Mouse (Mus musculus) intestine, embryonic 14.5 days (tissue): ENCODE measurements at regions not wholly inside any gene's neighbourhood (a gene's known extent, or its start where the extent isn't known, plus 50 kb on each side); places are given as distances from the start of the nearest gene placed in this dataset.

Source experiments
- ATAC-seq: fragments of 200-750 bp; cut with Nextera tagmentation; replicated peaks from 2 replicates; pipeline ENCODE4 v1.8.0; 2017; ENCODE audit warnings: low read depth, moderate number of reproducible peaks, moderate TSS enrichment, moderate library complexity; ENCODE audit not compliant: low FRiP score, low TSS enrichment
- DNase-seq: peaks from one replicate; pipeline ENCODE4 v3.0.0-alpha.2; 2018; ENCODE audit warnings: low spot score
- H3K27ac ChIP-seq: fragments of 300-500 bp; sonication (generic); 2 replicates; pipeline ENCODE4 v1.5.1; 2014; ENCODE audit warnings: low read depth, mild to moderate bottlenecking, control low read depth
- H3K27me3 ChIP-seq: fragments of 300-500 bp; sonication (generic); replicated peaks from 2 replicates; pipeline ENCODE4 v1.6.1; 2014; ENCODE audit warnings: low read length, control low read depth; ENCODE audit not compliant: control insufficient read depth, insufficient read depth
- H3K36me3 ChIP-seq: fragments of 300-500 bp; sonication (generic); 2 replicates; pipeline ENCODE4 v1.6.1; 2014; ENCODE audit warnings: low read length, control low read depth; ENCODE audit not compliant: control insufficient read depth, insufficient read depth
- H3K4me1 ChIP-seq: fragments of 300-500 bp; sonication (generic); replicated peaks from 2 replicates; pipeline ENCODE4 v1.6.1; 2014; ENCODE audit warnings: low read length, control low read depth, mixed read lengths; ENCODE audit not compliant: control insufficient read depth, insufficient read depth
- H3K4me2 ChIP-seq: fragments of 300-500 bp; sonication (generic); 2 replicates; pipeline ENCODE4 v1.6.1; 2014; ENCODE audit warnings: low read length
- H3K4me3 ChIP-seq: fragments of 300-500 bp; sonication (generic); 2 replicates; pipeline ENCODE4 v1.5.1; 2014; ENCODE audit warnings: low read depth, low read length, control low read depth, mixed read lengths
- H3K9ac ChIP-seq: fragments of 300-500 bp; sonication (generic); 2 replicates; pipeline ENCODE4 v1.6.1; 2014; ENCODE audit warnings: mild to moderate bottlenecking, low read length
- H3K9me3 ChIP-seq: fragments of 300-500 bp; sonication (generic); 2 replicates; pipeline ENCODE4 v1.6.1; 2016; ENCODE audit warnings: low read length, control low read depth; ENCODE audit not compliant: control insufficient read depth
- WGBS: fragments of 180-500 bp; shearing (Covaris S2); extraction: QIAGEN DNeasy Blood & Tissue Kit; methylation state at CpG from one replicate; pipeline ENCODE4 v1.1.7; 2014; 5-methylcytosine and 5-hydroxymethylcytosine counted together

DNA sequence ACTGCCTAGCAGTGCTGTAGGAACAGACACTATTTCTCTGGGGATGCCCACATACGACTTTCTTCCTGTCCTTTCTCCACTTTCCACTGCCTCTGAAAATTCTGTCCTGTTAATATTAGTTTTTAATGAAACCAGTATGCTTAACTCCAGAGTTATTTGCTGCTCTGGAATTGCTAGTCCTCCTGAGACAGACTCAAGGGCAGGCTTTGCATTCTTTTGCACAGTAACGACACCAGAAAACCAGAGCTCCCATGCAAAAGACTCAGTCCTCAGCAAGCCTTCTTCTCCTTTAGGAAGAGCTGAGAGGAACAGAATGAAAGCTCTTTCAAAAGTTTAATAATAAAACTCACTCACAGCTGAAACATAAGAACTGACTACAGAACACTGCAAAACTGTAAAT lies 92.3 kb upstream of the Dab2 start:
- Histone ChIP-seq H3K4me3 (no peak overlapping the region), H3K27me3 (no peaks in the 10 kb centered on the region), H3K27ac (no peak overlapping the region), H3K9ac (no peak overlapping the region), H3K4me2 (no peak overlapping the region), H3K36me3 (no peaks in the 10 kb centered on the region), H3K9me3 (no peaks in the 10 kb centered on the region), H3K4me1 (no peaks in the 10 kb centered on the region)
- DNase-seq (no peak), ATAC-seq (no peak)
- 28% methylated on average over 2 of the region's 2 CpGs for WGBS

DNA sequence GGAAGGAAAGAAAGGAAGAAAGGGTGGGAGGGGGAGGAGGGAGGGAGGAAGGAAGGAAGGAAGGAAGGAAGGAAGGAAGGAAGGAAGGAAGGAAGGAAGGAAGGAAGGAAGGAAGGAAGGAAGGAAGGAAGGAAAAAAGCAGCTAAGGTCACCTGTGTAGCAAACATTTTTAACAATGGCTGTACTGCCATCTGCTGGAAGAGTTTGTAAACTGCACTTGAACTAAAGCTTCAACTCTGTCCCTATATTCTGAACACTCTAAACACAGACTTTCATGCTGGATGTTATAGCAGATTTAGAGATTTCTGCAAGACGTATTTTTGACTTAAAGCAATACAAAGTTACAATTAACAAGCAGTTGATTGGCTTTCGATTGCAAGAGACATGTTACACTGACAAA lies 90.3 kb upstream of the Dab2 start:
- no peaks in the 10 kb centered on the region for H3K9me3 ChIP-seq
- no peak overlapping the region for H3K9ac ChIP-seq
- ATAC-seq (no peak), DNase-seq (no peak)
- H3K27me3 ChIP-seq: no peaks in the 10 kb centered on the region
- no peak overlapping the region for H3K4me2 ChIP-seq
- 15% methylated on average over 2 of the region's 2 CpGs for WGBS
- H3K4me1 ChIP-seq: no peaks in the 10 kb centered on the region
- H3K27ac ChIP-seq: no peak overlapping the region
- no peak overlapping the region for H3K4me3 ChIP-seq
- no peaks in the 10 kb centered on the region for H3K36me3 ChIP-seq

DNA sequence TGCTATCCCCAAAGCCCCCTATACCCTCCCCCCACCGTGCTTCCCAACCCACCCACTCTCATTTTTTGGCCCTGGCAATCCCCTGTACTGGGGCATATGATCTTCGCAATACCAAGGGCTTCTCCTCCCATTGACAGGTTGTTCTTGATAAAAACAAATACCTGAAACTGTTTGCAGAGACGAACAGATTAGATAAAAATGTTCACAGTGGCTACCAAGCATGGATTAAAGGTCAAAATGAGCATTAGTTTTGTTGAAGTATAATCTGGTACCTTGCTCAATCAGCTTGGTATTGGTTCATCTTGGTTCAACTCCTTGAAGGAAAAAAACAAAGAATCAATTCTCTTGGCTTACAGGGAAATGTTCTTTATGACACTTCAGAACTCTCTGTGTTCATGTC lies 81.5 kb upstream of the Dab2 start:
- no peak overlapping the region for H3K9ac ChIP-seq
- H3K9me3 ChIP-seq: no peaks in the 10 kb centered on the region
- no peak overlapping the region for H3K4me2 ChIP-seq
- DNase-seq: no peak
- 52% methylated on average over 3 of the region's 3 CpGs for WGBS
- H3K27ac ChIP-seq: no peak overlapping the region
- H3K27me3 ChIP-seq: no peaks in the 10 kb centered on the region
- H3K36me3 ChIP-seq: no peaks in the 10 kb centered on the region
- no peak for ATAC-seq
- H3K4me3 ChIP-seq: no peak overlapping the region
- no peaks in the 10 kb centered on the region for H3K4me1 ChIP-seq

DNA sequence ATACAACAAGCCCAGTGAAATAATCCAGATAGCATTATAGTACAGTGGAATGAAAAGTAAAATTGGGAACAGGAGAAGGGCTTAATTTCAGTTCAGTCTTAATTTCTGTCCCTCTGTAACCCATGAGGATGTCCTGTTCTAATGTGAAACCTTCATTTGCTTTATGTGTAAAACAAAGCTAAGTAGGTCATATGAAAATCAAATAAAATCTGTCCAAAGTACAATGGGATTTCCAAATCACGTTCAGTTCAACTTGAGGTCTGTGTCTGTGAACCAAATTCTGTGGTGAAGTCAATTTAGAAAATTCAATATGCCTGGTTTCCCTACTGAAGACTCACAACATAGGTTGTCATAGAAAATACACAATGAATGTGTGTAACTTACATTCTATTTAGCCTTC lies 74.4 kb upstream of the Dab2 start:
- H3K27ac ChIP-seq: no peak overlapping the region
- H3K36me3 ChIP-seq: no peaks in the 10 kb centered on the region
- no peak overlapping the region for H3K9ac ChIP-seq
- WGBS: 85% methylated on average over 1 of the region's 1 CpGs
- DNase-seq: no peak
- no peaks in the 10 kb centered on the region for H3K9me3 ChIP-seq
- no peak overlapping the region for H3K4me2 ChIP-seq
- no peak overlapping the region for H3K4me3 ChIP-seq
- H3K4me1 ChIP-seq: no peaks in the 10 kb centered on the region
- no peaks in the 10 kb centered on the region for H3K27me3 ChIP-seq
- ATAC-seq: no peak

DNA sequence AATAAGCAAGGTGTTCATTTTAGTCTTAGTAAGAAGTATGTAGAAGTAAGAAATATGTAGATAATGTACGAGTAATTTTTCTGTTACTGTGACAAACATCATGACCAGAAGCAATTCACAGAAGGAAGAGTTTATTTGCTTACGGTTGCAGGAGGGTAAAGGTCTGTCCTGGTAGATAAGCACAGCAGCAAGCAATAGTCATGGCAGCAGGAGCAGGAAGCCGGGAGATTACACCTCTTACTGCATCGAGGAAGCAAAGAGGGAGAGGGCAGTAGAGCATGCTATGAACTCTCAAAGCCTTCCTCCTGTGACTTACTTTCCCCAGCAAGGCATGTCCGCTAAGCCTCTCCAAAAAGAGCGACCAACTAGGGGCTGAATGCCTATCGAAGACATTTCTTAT lies 69.0 kb upstream of the Dab2 start:
- Histone ChIP-seq H3K4me1 (0 out of 2 replicates have a peak, but pooled peaks cover 4% of the 10 kb centered on the region), H3K36me3 (no peaks in the 10 kb centered on the region), H3K27me3 (no peaks in the 10 kb centered on the region), H3K27ac (no peak overlapping the region), H3K9ac (no peak overlapping the region), H3K4me3 (no peak overlapping the region), H3K9me3 (no peaks in the 10 kb centered on the region), H3K4me2 (no peak overlapping the region)
- no peak for DNase-seq
- WGBS: 75% methylated on average over 7 of the region's 7 CpGs
- no peak for ATAC-seq

DNA sequence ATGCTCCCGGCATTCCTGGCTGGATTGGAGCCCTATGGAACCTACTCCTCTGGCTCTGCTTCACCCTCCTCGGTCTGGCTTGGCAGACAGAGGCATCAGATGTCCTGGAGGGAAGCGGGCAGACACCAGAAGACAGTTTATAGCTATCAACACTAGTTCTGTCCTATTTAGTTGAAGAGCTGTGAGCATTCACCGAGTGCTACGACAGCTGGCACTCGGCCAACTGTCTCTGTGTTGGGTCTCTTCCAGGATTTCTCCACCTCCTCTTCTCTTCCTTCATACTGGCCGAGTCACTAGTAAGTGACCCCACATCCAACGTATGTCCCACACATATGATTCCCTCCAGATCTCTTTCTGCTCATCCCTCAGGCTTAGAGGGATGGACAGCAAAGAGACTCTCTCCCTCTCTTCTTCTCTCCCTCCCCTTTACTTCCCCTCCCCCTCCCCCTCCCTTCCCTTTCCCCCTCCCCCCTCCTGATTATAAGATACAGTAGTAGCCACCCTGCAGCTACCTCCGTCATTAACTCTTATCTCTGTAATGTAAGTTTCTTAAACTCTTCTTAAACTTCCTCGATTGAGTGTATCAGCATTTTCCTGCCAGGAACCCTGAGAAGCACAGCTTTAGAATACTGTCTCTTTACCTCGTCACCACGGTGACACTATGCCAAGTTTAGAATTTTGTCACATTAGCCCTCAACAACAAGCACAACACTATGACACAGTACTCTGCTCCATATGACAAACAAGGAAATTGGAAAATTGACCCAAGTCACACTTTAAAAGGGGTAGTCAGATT lies 68.1 kb upstream of the Dab2 start:
- no peak overlapping the region for H3K4me3 ChIP-seq
- ATAC-seq: peak; percentile 50
- no peak overlapping the region for H3K4me2 ChIP-seq
- no peaks in the 10 kb centered on the region for H3K9me3 ChIP-seq
- no peaks in the 10 kb centered on the region for H3K27me3 ChIP-seq
- H3K4me1 ChIP-seq: 0 out of 2 replicates have a peak, but pooled peaks cover 4% of the 10 kb centered on the region
- H3K27ac ChIP-seq: no peak overlapping the region
- no peak overlapping the region for H3K9ac ChIP-seq
- no peaks in the 10 kb centered on the region for H3K36me3 ChIP-seq
- no peak for DNase-seq
- WGBS: 48% methylated on average over 12 of the region's 12 CpGs

DNA sequence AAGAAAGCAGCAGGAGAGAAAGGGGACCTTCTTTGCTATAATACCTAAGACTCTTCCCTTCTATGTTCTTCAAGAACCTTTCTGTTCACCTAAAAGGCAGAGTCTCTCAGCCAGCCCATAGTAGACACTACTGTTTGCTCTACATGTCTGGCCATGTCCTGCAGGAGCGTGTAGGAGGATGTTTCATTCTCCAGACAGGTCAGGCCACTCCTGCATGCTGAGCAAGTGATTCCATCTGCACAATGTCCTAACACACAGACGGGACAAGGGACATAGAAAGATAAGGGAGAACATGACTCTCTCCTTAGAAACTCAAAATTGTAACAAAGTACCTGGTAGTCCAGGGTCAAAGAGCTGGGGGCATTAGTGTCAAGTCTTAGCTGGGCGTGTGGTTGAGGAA lies 66.0 kb upstream of the Dab2 start:
- H3K27me3 ChIP-seq: no peaks in the 10 kb centered on the region
- 0 out of 2 replicates have a peak, but pooled peaks cover 4% of the 10 kb centered on the region for H3K4me1 ChIP-seq
- H3K9ac ChIP-seq: no peak overlapping the region
- 59% methylated on average over 3 of the region's 3 CpGs for WGBS
- no peak overlapping the region for H3K27ac ChIP-seq
- ATAC-seq (no peak), DNase-seq (no peak)
- no peaks in the 10 kb centered on the region for H3K36me3 ChIP-seq
- no peak overlapping the region for H3K4me3 ChIP-seq
- H3K4me2 ChIP-seq: no peak overlapping the region
- H3K9me3 ChIP-seq: no peaks in the 10 kb centered on the region

DNA sequence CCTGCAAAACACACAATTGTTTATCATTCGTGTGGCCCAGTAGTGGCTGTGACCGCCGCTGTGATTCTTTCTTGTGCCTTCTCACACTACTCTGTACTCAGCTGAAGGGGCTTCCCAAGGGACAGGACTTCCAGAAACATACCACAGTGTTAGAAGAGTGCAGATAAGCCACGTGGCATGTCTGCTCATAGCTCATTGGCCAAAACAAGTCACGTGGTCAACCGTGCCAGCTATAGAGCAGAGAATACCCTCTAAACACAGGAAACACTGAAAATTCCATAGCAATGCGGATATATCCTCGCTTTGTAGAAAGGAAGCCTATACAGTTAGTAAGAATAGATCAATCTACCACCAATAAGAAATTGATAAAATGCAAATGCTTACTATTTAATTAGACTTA lies 63.0 kb upstream of the Dab2 start:
- H3K9me3 ChIP-seq: no peaks in the 10 kb centered on the region
- ATAC-seq: no peak
- no peaks in the 10 kb centered on the region for H3K36me3 ChIP-seq
- no peak overlapping the region for H3K27ac ChIP-seq
- H3K4me2 ChIP-seq: no peak overlapping the region
- no peaks in the 10 kb centered on the region for H3K4me1 ChIP-seq
- no peak overlapping the region for H3K4me3 ChIP-seq
- H3K9ac ChIP-seq: no peak overlapping the region
- no peaks in the 10 kb centered on the region for H3K27me3 ChIP-seq
- no peak for DNase-seq
- 83% methylated on average over 8 of the region's 8 CpGs for WGBS

DNA sequence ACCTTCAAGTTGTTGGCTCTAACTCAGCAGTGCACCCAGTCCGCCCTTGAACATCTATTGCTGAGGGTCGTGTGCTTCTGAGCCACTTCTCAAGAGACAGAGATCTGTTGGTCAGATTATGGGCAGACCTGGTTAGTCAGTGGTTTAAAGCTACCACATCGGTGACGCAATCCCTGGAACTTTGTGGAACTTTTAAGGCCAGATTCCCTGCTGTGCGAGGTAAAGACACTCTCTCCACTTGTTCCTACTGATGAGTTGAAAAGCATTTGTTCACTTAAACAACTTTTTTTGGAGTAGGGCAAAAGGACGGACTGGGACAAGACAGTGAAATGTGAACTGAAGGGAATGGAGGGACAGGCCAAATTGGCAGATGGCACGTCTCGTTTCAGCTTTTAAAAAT lies 61.9 kb upstream of the Dab2 start:
- Histone ChIP-seq H3K27ac (peak overlapping the region; percentile 59; the same call in 1 of the 2 replicates), H3K36me3 (no peaks in the 10 kb centered on the region), H3K4me1 (0 out of 2 replicates have a peak, but pooled peaks cover 2% of the 10 kb centered on the region), H3K4me2 (no peak overlapping the region), H3K9me3 (no peaks in the 10 kb centered on the region), H3K9ac (no peak overlapping the region), H3K27me3 (no peaks in the 10 kb centered on the region), H3K4me3 (no peak overlapping the region)
- no peak for DNase-seq
- ATAC-seq: peak; percentile 33; the same call in 1 of the 2 replicates
- WGBS: 58% methylated on average over 8 of the region's 8 CpGs
